Mouse (Mus musculus) liver, postnatal 0 days (tissue): ENCODE measurements around the gene Esyt2.

Experiments
- CTCF ChIP-seq: sonication (generic); IDR thresholded peaks from 2 replicates; pipeline ENCODE4 v1.5.1; 2016; ENCODE audit warnings: antibody characterized with exemption, low read depth
- EP300 ChIP-seq: IDR thresholded peaks from 2 replicates; pipeline ENCODE4 v1.6.1; 2016; ENCODE audit warnings: antibody characterized with exemption, low read depth, mild to moderate bottlenecking

- TF ChIP-seq CTCF (no peak), EP300 (no peak)
These were observed 59.2 kb downstream of the Esyt2 start for GRCm38 (mm10) chr12:116340160-116340559.
